Mouse (Mus musculus) testis, adult 2 months (tissue): ENCODE results near the gene Mrpl3. TPM values are rescaled to one million over a fixed set of nuclear protein-coding genes. Genes with fewer than 3 reads are reported as not detected.

Experiments
- H3K27ac ChIP-seq: fragments of 200-500 bp; 2 replicates; pipeline ENCODE4 v1.5.1; 2012; ENCODE audit warnings: low read depth, low read length; ENCODE audit not compliant: control insufficient read depth, insufficient read depth
- H3K27me3 ChIP-seq: fragments of 200-500 bp; 2 replicates; pipeline ENCODE4 v1.6.1; 2012; ENCODE audit warnings: mild to moderate bottlenecking, low read length, moderate library complexity; ENCODE audit not compliant: control insufficient read depth, insufficient read depth
- H3K36me3 ChIP-seq: fragments of 200-500 bp; 2 replicates; pipeline ENCODE4 v1.6.1; 2012; ENCODE audit warnings: mild to moderate bottlenecking, low read length; ENCODE audit not compliant: control insufficient read depth, insufficient read depth
- H3K4me1 ChIP-seq: fragments of 200-500 bp; 2 replicates; pipeline ENCODE4 v1.6.1; 2012; ENCODE audit warnings: low read length; ENCODE audit not compliant: control insufficient read depth, insufficient read depth
- H3K4me3 ChIP-seq: fragments of 200-500 bp; 2 replicates; pipeline ENCODE4 v1.5.1; 2012; ENCODE audit warnings: low read depth, mild to moderate bottlenecking, low read length, moderate library complexity, mixed read lengths; ENCODE audit not compliant: control insufficient read depth
- CTCF ChIP-seq: fragments of 200-500 bp; IDR thresholded peaks from 2 replicates; pipeline ENCODE4 v1.5.1; 2012; ENCODE audit warnings: low read depth, mild to moderate bottlenecking, inconsistent platforms, low read length, moderate library complexity; ENCODE audit not compliant: control insufficient read depth, insufficient read depth, insufficient replicate concordance
- POLR2A ChIP-seq: fragments of 200-500 bp; IDR thresholded peaks from 2 replicates; pipeline ENCODE4 v1.6.1; 2012; ENCODE audit warnings: low read depth, mild to moderate bottlenecking, inconsistent platforms, low read length, moderate library complexity; ENCODE audit not compliant: control insufficient read depth
- polyA plus RNA-seq: library from polyadenylated mRNA; depleted of rRNA; stranded (reverse); fragments of >200 nt; gene quantifications from 2 replicates; pipeline ENCODE4 v1.2.3, GENCODE M21; 2012; rRNA removed

Gene Mrpl3
- 32.0 and 34.0 TPM in 2 replicates for polyA plus RNA-seq

GRCm38 (mm10) chr9:105053147-105053557 lies at the start of gene Mrpl3:
TSS of gene Mrpl3 (plus strand) at chr9:105053239.
- TF ChIP-seq POLR2A (peak; percentile 72), CTCF (no peak)
- no peaks in the 10 kb centered on the region; the same call in 1 of the 2 replicates for H3K36me3 ChIP-seq
- H3K4me3 ChIP-seq: peak within 1 kb of the TSS; percentile 99
- H3K27me3 ChIP-seq: no peaks in the 10 kb centered on the region
- H3K27ac ChIP-seq: peak within 1 kb of the TSS; percentile 88
- H3K4me1 ChIP-seq: no peaks in the 10 kb centered on the region

- no peak overlapping the region for H3K27ac ChIP-seq
- no peak overlapping the region for H3K4me3 ChIP-seq
- H3K4me1 ChIP-seq: no peaks in the 10 kb centered on the region
- no peaks in the 10 kb centered on the region for H3K36me3 ChIP-seq
- TF ChIP-seq POLR2A: no peak
- no peak for TF ChIP-seq CTCF
- H3K27me3 ChIP-seq: no peaks in the 10 kb centered on the region
These were observed 42.3 kb upstream of the Mrpl3 start for GRCm38 (mm10) chr9:105010721-105011120.

- H3K4me3 ChIP-seq: no peak overlapping the region
- H3K36me3 ChIP-seq: no peaks in the 10 kb centered on the region
- TF ChIP-seq POLR2A (no peak), CTCF (no peak)
- no peak overlapping the region for H3K27ac ChIP-seq
- H3K27me3 ChIP-seq: no peaks in the 10 kb centered on the region
- no peaks in the 10 kb centered on the region for H3K4me1 ChIP-seq
These were observed 34.9 kb upstream of the Mrpl3 start for GRCm38 (mm10) chr9:105018186-105018585.

DNA sequence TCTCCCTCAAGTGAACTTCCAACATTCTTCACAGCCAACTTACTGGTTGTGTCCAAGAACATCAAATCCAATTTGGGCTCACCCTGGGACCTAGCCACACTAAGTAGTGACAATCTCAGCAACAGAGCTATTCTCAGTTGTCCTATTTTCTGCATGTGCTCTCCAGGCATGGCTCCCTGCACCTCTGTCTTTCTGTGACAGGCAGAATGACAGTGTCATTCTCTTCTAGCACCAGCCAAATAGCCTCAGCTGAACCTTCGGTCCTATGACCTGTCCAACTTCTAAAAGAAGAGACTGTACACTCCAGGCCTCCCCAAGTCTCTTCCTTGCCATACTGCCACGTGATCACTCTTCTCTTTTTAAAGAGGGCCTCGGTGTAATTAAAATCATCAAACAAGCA lies 24.7 kb upstream of the Mrpl3 start:
- TF ChIP-seq CTCF (no peak), POLR2A (no peak)
- no peak overlapping the region for H3K4me3 ChIP-seq
- H3K4me1 ChIP-seq: no peaks in the 10 kb centered on the region
- H3K36me3 ChIP-seq: no peaks in the 10 kb centered on the region
- no peaks in the 10 kb centered on the region for H3K27me3 ChIP-seq
- no peak overlapping the region for H3K27ac ChIP-seq

- no peaks in the 10 kb centered on the region for H3K36me3 ChIP-seq
- H3K4me1 ChIP-seq: no peaks in the 10 kb centered on the region
- TF ChIP-seq CTCF: no peak
- TF ChIP-seq POLR2A: no peak
These were observed 20.5 kb upstream of the Mrpl3 start for GRCm38 (mm10) chr9:105032572-105032971.

GRCm38 (mm10) chr9:105033641-105034040 lies 19.4 kb upstream of the Mrpl3 start:
- no peak overlapping the region for H3K27ac ChIP-seq
- no peak overlapping the region for H3K4me3 ChIP-seq
- no peak for TF ChIP-seq CTCF
- no peak for TF ChIP-seq POLR2A
- no peaks in the 10 kb centered on the region for H3K36me3 ChIP-seq
- H3K4me1 ChIP-seq: no peaks in the 10 kb centered on the region
- no peaks in the 10 kb centered on the region for H3K27me3 ChIP-seq

More at GRCm38 (mm10) chr9:105032572-105032971, 20.5 kb upstream of the Mrpl3 start:
- Histone ChIP-seq H3K4me3 (no peak overlapping the region), H3K27ac (no peak overlapping the region), H3K27me3 (no peaks in the 10 kb centered on the region)

DNA sequence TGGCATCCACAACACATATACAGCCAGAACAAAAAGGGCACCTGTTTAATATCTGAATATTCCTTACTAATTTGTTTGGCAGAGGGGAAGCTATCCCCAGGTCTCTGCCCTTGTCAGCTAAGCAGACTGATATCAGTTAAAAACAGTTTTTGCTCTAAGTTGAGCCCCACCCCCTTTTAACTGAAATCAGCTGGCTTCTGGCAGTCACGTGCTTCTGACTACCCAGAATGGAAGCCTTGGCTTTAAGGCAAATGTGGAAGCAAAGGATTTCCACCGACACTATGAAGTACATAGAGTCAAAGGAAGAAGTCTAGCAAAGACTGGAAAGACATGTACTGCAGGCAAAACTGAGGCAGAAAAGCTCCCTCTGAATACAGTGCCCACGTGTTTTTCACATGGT lies 15.2 kb upstream of the Mrpl3 start:
- Histone ChIP-seq H3K27me3 (no peaks in the 10 kb centered on the region), H3K4me1 (no peaks in the 10 kb centered on the region), H3K27ac (no peak overlapping the region), H3K4me3 (no peak overlapping the region), H3K36me3 (no peaks in the 10 kb centered on the region)
- TF ChIP-seq CTCF (no peak), POLR2A (no peak)

DNA sequence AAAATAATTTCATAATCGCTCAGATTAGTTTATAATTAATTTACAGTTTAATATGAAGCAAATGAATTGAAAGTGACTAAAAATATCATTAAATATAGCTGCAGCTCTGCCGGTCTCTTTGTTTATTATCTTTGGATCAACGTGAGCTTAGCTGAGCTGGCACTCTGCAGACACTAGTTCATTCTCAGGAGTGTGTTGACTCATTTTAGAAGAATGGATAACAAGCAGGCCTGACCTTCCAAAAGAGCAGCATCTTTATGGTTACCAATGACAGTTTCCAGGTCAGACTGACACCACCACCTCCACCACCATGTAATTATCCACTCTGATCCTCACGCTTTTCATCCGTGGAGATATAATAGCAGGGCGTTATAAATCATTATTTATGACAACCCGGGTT lies 7.0 kb upstream of the Mrpl3 start:
- TF ChIP-seq CTCF: no peak
- no peak for TF ChIP-seq POLR2A
- Histone ChIP-seq H3K36me3 (no peaks in the 10 kb centered on the region), H3K27me3 (no peaks in the 10 kb centered on the region), H3K4me3 (no peak overlapping the region), H3K4me1 (no peaks in the 10 kb centered on the region), H3K27ac (no peak overlapping the region)
